In the genomic region with DNA sequence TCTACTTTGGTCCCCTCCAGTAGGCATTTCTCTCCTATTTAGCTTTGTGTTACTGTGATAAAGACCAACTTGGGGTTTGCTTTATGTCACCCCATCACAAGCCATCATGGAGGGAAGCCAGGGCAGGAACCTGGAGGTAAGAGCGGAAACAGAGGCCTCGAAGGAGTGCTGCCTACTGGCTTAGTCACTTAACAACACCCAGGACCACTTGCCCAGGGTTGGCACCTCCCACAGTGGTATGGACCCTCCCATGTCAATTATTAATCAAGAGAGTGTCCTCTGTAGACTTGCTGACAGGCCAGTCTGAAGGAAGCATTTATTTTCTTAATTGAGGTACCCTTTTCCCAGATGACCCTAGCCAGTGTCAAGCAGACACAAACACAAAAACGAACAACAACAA, we compare ENCODE assay signal across 8 mouse cellular contexts. TPM values are rescaled to one million over a fixed set of nuclear protein-coding genes. Genes with fewer than 3 reads are reported as not detected.
DNase-seq lines count a peak whose midpoint lies in the region; ATAC-seq and TF ChIP-seq lines count a peak whose summit lies in the region.

No protein-coding gene starts in this region.

- TF ChIP-seq EP300 in stomach, postnatal 0 days (optimal IDR thresholded peaks at IDR 0.05), result no peak

- peak overlapping the region; percentile 41 for H3K4me2 ChIP-seq in hindbrain, embryonic 11.5 days (replicated peaks; ENCODE audit: low read depth, low read length)
- H3K4me2 ChIP-seq in limb, embryonic 13.5 days (replicated peaks), result peak overlapping the region; percentile 76
- H3K4me2 ChIP-seq in stomach, postnatal 0 days (replicated peaks; ENCODE audit: low read depth), result peak overlapping the region; percentile 63

- H3K9me3 ChIP-seq in megakaryocyte, embryonic 14.5 days, result no peaks in the 10 kb centered on the region
- H3K9me3 ChIP-seq in hindbrain, embryonic 11.5 days (ENCODE audit: control insufficient read depth, low read length), result no peaks in the 10 kb centered on the region
- H3K9me3 ChIP-seq in limb, embryonic 13.5 days, result no peaks in the 10 kb centered on the region
- H3K9me3 ChIP-seq in stomach, postnatal 0 days (ENCODE audit: control insufficient read depth, low read length), result no peaks in the 10 kb centered on the region

- H3K36me3 ChIP-seq in megakaryocyte, embryonic 14.5 days (replicated peaks; ENCODE audit: low read length), result no peaks in the 10 kb centered on the region
- no peaks in the 10 kb centered on the region for H3K36me3 ChIP-seq in hindbrain, embryonic 11.5 days (ENCODE audit: control insufficient read depth, insufficient read depth, low read length)
- peaks cover 6% of the 10 kb centered on the region; the same call in 1 of the 2 replicates for H3K36me3 ChIP-seq in limb, embryonic 13.5 days
- no peaks in the 10 kb centered on the region; the same call in 1 of the 2 replicates for H3K36me3 ChIP-seq in stomach, postnatal 0 days (ENCODE audit: control insufficient read depth, insufficient read depth, low read length)

- no peak for DNase-seq in hindbrain, embryonic 11.5 days (ENCODE audit: low spot score)
- DNase-seq in stomach, postnatal 0 days (ENCODE audit: low spot score), result no peak
- no peak for DNase-seq in frontal cortex, postnatal 14 days (ENCODE audit: low spot score in 2 of 2)
- DNase-seq in thymus, postnatal 4 days, result no peak
- DNase-seq in urinary bladder, postnatal 36 days (ENCODE audit: low spot score in 2 of 2), result no peak

- 49% methylated on average over 3 of the region's 3 CpGs for WGBS in hindbrain, embryonic 11.5 days
- WGBS in limb, embryonic 13.5 days, result 47% methylated on average over 3 of the region's 3 CpGs
- WGBS in stomach, postnatal 0 days, result 38% methylated on average over 3 of the region's 3 CpGs

- H3K27ac ChIP-seq in hindbrain, embryonic 11.5 days (ENCODE audit: low read depth, low read length), result no peak overlapping the region; the same call in 1 of the 2 replicates
- H3K27ac ChIP-seq in limb, embryonic 13.5 days, result peak overlapping the region; percentile 96
- H3K27ac ChIP-seq in stomach, postnatal 0 days (replicated peaks), result peak overlapping the region; percentile 98

- H3K9ac ChIP-seq in hindbrain, embryonic 11.5 days (ENCODE audit: low read depth, low read length), result peak overlapping the region; percentile 81
- peak overlapping the region; percentile 75 for H3K9ac ChIP-seq in limb, embryonic 13.5 days
- H3K9ac ChIP-seq in stomach, postnatal 0 days (ENCODE audit: low read length), result peak overlapping the region; percentile 83

- H3K4me3 ChIP-seq in megakaryocyte, embryonic 14.5 days (replicated peaks), result peak overlapping the region; percentile 96
- peak overlapping the region; percentile 58 for H3K4me3 ChIP-seq in hindbrain, embryonic 11.5 days (ENCODE audit: low read depth, low read length)
- H3K4me3 ChIP-seq in limb, embryonic 13.5 days, result peak overlapping the region; percentile 70
- H3K4me3 ChIP-seq in stomach, postnatal 0 days (ENCODE audit: low read depth, low read length), result peak overlapping the region; percentile 67

- H3K4me1 ChIP-seq in megakaryocyte, embryonic 14.5 days, result peaks cover 18% of the 10 kb centered on the region
- H3K4me1 ChIP-seq in hindbrain, embryonic 11.5 days (replicated peaks; ENCODE audit: control insufficient read depth, insufficient read depth, low read length), result 0 out of 2 replicates have a peak, but pooled peaks cover 2% of the 10 kb centered on the region
- peaks cover 10% of the 10 kb centered on the region for H3K4me1 ChIP-seq in limb, embryonic 13.5 days
- 0 out of 2 replicates have a peak, but pooled peaks cover 2% of the 10 kb centered on the region for H3K4me1 ChIP-seq in stomach, postnatal 0 days (replicated peaks; ENCODE audit: control insufficient read depth, insufficient read depth)

- ATAC-seq in megakaryocyte, adult 5-6 weeks (ENCODE audit: poor library complexity, severe bottlenecking), result no peak
- ATAC-seq in hindbrain, embryonic 11.5 days (ENCODE audit: low FRiP score), result no peak
- no peak for ATAC-seq in limb, embryonic 13.5 days (ENCODE audit: low FRiP score, low read depth)
- ATAC-seq in stomach, postnatal 0 days (ENCODE audit: low FRiP score, low TSS enrichment), result peak; percentile 65

- peaks cover 23% of the 10 kb centered on the region for H3K27me3 ChIP-seq in megakaryocyte, embryonic 14.5 days (replicated peaks)
- H3K27me3 ChIP-seq in hindbrain, embryonic 11.5 days (ENCODE audit: control insufficient read depth, insufficient read depth, low read length), result no peaks in the 10 kb centered on the region
- peaks cover 8% of the 10 kb centered on the region; the same call in 1 of the 2 replicates for H3K27me3 ChIP-seq in limb, embryonic 13.5 days
- no peaks in the 10 kb centered on the region for H3K27me3 ChIP-seq in stomach, postnatal 0 days (ENCODE audit: control insufficient read depth, insufficient read depth, low read length)

- no peak for TF ChIP-seq CTCF in stomach, postnatal 0 days (IDR thresholded peaks at IDR 0.05; ENCODE audit: low read depth)

RNA-seq across cellular contexts. Expression of a gene that starts 0.5 kb away (rescaled TPM):
- polyA plus RNA-seq in megakaryocyte, embryonic 14.5 days (2012; ENCODE audit: insufficient read depth, low replicate concordance), result 8.5 and 10.4 TPM in 2 replicates
- total RNA-seq in megakaryocyte, adult 5-6 weeks (2015), result 2.1 and 3.3 TPM in 2 replicates
- 2.2 and 2.7 TPM in 2 replicates for total RNA-seq in megakaryocyte, adult 5-6 weeks (2017)
- 4.3 and 4.5 TPM in 2 replicates for polyA plus RNA-seq in hindbrain, embryonic 11.5 days (2014; fragmentation: Nextera tagmentation; extraction: Ambion mirVana)
- 10.4 and 12.4 TPM in 2 replicates for polyA plus RNA-seq in limb, embryonic 13.5 days (2015; fragmentation: Nextera tagmentation; extraction: Ambion mirVana)
- polyA plus RNA-seq in stomach, postnatal 0 days (2015; fragmentation: Nextera tagmentation; extraction: Ambion mirVana), result 11.0 and 13.4 TPM in 2 replicates

RNA-seq across cellular contexts. Expression of a gene that starts 11.5 kb away (rescaled TPM):
- 0.04 TPM in 1 of 2 replicates, not detected in the other for polyA plus RNA-seq in megakaryocyte, embryonic 14.5 days (2012; ENCODE audit: insufficient read depth, low replicate concordance)
- total RNA-seq in megakaryocyte, adult 5-6 weeks (2015), result not detected in 2 replicates
- total RNA-seq in megakaryocyte, adult 5-6 weeks (2017), result 0.28 TPM in 1 of 2 replicates, not detected in the other
- polyA plus RNA-seq in hindbrain, embryonic 11.5 days (2014; fragmentation: Nextera tagmentation; extraction: Ambion mirVana), result 15.5 and 17.2 TPM in 2 replicates
- 47.3 and 53.0 TPM in 2 replicates for polyA plus RNA-seq in limb, embryonic 13.5 days (2015; fragmentation: Nextera tagmentation; extraction: Ambion mirVana)
- polyA plus RNA-seq in stomach, postnatal 0 days (2015; fragmentation: Nextera tagmentation; extraction: Ambion mirVana), result 26.9 and 30.7 TPM in 2 replicates

RNA-seq across cellular contexts. Expression of a gene that starts 14.6 kb away (rescaled TPM):
- polyA plus RNA-seq in megakaryocyte, embryonic 14.5 days (2012; ENCODE audit: insufficient read depth, low replicate concordance), result not detected in 2 replicates
- not detected in 2 replicates for total RNA-seq in megakaryocyte, adult 5-6 weeks (2015)
- total RNA-seq in megakaryocyte, adult 5-6 weeks (2017), result not detected in 2 replicates
- polyA plus RNA-seq in hindbrain, embryonic 11.5 days (2014; fragmentation: Nextera tagmentation; extraction: Ambion mirVana), result 0.54 and 0.93 TPM in 2 replicates
- 1.4 and 1.6 TPM in 2 replicates for polyA plus RNA-seq in limb, embryonic 13.5 days (2015; fragmentation: Nextera tagmentation; extraction: Ambion mirVana)
- polyA plus RNA-seq in stomach, postnatal 0 days (2015; fragmentation: Nextera tagmentation; extraction: Ambion mirVana), result not detected in 2 replicates

RNA-seq across cellular contexts. Expression of a gene that starts 17.2 kb away (rescaled TPM):
- polyA plus RNA-seq in megakaryocyte, embryonic 14.5 days (2012; ENCODE audit: insufficient read depth, low replicate concordance), result 0.82 TPM in 1 of 2 replicates, not detected in the other
- total RNA-seq in megakaryocyte, adult 5-6 weeks (2015), result not detected in 2 replicates
- total RNA-seq in megakaryocyte, adult 5-6 weeks (2017), result not detected in 2 replicates
- 0.53 and 0.54 TPM in 2 replicates for polyA plus RNA-seq in hindbrain, embryonic 11.5 days (2014; fragmentation: Nextera tagmentation; extraction: Ambion mirVana)
- polyA plus RNA-seq in limb, embryonic 13.5 days (2015; fragmentation: Nextera tagmentation; extraction: Ambion mirVana), result 11.3 and 12.9 TPM in 2 replicates
- polyA plus RNA-seq in stomach, postnatal 0 days (2015; fragmentation: Nextera tagmentation; extraction: Ambion mirVana), result 0.13 and 0.38 TPM in 2 replicates

RNA-seq across cellular contexts. Expression of a gene that starts 38.0 kb away (rescaled TPM):
- polyA plus RNA-seq in megakaryocyte, embryonic 14.5 days (2012; ENCODE audit: insufficient read depth, low replicate concordance), result 9.6 and 89.1 TPM in 2 replicates
- 56.6 and 65.4 TPM in 2 replicates for total RNA-seq in megakaryocyte, adult 5-6 weeks (2015)
- 31.5 and 38.0 TPM in 2 replicates for total RNA-seq in megakaryocyte, adult 5-6 weeks (2017)
- 152 and 167 TPM in 2 replicates for polyA plus RNA-seq in hindbrain, embryonic 11.5 days (2014; fragmentation: Nextera tagmentation; extraction: Ambion mirVana)
- polyA plus RNA-seq in limb, embryonic 13.5 days (2015; fragmentation: Nextera tagmentation; extraction: Ambion mirVana), result 76.0 and 79.4 TPM in 2 replicates
- polyA plus RNA-seq in stomach, postnatal 0 days (2015; fragmentation: Nextera tagmentation; extraction: Ambion mirVana), result 133 and 142 TPM in 2 replicates

Comparison
In these comparisons a context has a peak if more than half of its experiments do, and no peak if none do; other contexts are left out.
1. RNA of a gene that starts 11.5 kb away (polyA plus RNA-seq): 47.3 to 53.0 TPM in limb, embryonic 13.5 days, 26.9 to 30.7 TPM in stomach, postnatal 0 days and 15.5 to 17.2 TPM in hindbrain, embryonic 11.5 days; 0.04 TPM in megakaryocyte, embryonic 14.5 days; every median in the first group is over 10 times any median in the second.
2. Peak in every context shown above with its lines, with median percentiles within 50 percentile points of each other: H3K4me3 ChIP-seq, H3K4me2 ChIP-seq and H3K9ac ChIP-seq.